Mouse (Mus musculus) forebrain, embryonic 12.5 days (tissue): ENCODE measurements around the gene Syt13. TPM values are rescaled to one million over a fixed set of nuclear protein-coding genes. Genes with fewer than 3 reads are reported as not detected.

Experiments used
- ATAC-seq: fragments of 200-750 bp; cut with Nextera tagmentation; 2 replicates; pipeline ENCODE4 v1.8.0; 2017; ENCODE audit warnings: moderate TSS enrichment; ENCODE audit not compliant: low FRiP score
- H3K27ac ChIP-seq: fragments of 300-500 bp; sonication (generic); 2 replicates; pipeline ENCODE4 v1.5.1; 2016; ENCODE audit warnings: mild to moderate bottlenecking
- H3K27me3 ChIP-seq: fragments of 300-500 bp; sonication (generic); 2 replicates; pipeline ENCODE4 v1.6.1; 2016; ENCODE audit warnings: mild to moderate bottlenecking
- H3K36me3 ChIP-seq: fragments of 300-500 bp; sonication (generic); replicated peaks from 2 replicates; pipeline ENCODE4 v1.6.1; 2016; ENCODE audit warnings: mild to moderate bottlenecking
- H3K4me1 ChIP-seq: fragments of 300-500 bp; sonication (generic); 2 replicates; pipeline ENCODE4 v1.6.1; 2016
- H3K4me2 ChIP-seq: fragments of 300-500 bp; sonication (generic); 2 replicates; pipeline ENCODE4 v1.6.1; 2016; ENCODE audit warnings: mild to moderate bottlenecking, moderate library complexity
- H3K4me3 ChIP-seq: fragments of 300-500 bp; sonication (generic); replicated peaks from 2 replicates; pipeline ENCODE4 v1.5.1; 2016; ENCODE audit warnings: mild to moderate bottlenecking
- H3K9ac ChIP-seq: fragments of 300-500 bp; sonication (generic); 2 replicates; pipeline ENCODE4 v1.6.1; 2016; ENCODE audit warnings: mild to moderate bottlenecking
- H3K9me3 ChIP-seq: fragments of 300-500 bp; sonication (generic); 2 replicates; pipeline ENCODE4 v1.6.1; 2016
- WGBS: fragments of 180-500 bp; shearing (Covaris S2); methylation state at CpG from one replicate; pipeline ENCODE4 v1.1.7; 2016; 5-methylcytosine and 5-hydroxymethylcytosine counted together
- polyA plus RNA-seq: library from polyadenylated mRNA; unstranded; fragments of >200 nt; fragmentation: Nextera tagmentation; extraction: Ambion mirVana; gene quantifications from 2 replicates; pipeline ENCODE4 v1.2.1, GENCODE M21; 2016

The Syt13 gene
- polyA plus RNA-seq, 1 experiment from 2014 or later, result 15.4 TPM

DNA sequence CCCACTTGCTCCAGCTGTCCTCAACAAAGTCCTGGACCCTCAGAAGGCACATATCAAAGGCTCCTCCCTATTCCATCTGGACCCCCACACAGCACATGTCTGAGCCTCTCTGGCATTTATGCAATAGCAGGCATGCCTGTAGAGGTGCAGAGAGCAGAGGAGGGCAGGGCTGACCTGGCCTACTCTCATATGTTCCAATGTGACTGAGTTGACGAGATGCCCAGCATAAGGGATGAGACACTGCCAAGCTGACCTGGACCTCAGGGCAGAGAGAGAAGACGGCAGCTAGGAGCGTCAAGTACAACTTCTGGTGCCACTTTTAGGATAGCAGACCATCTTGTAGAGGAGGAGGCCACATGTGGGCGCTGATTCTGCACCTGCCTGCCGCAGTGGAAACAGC is 77.1 kb downstream of the Syt13 start:
- peaks cover 27% of the 10 kb centered on the region for H3K36me3 ChIP-seq
- H3K4me1 ChIP-seq, result peaks cover 16% of the 10 kb centered on the region
- H3K27me3 ChIP-seq, result no peaks in the 10 kb centered on the region
- no peak overlapping the region for H3K4me3 ChIP-seq
- H3K9ac ChIP-seq, result no peak overlapping the region
- H3K9me3 ChIP-seq, result no peaks in the 10 kb centered on the region
- no peak overlapping the region for H3K27ac ChIP-seq
- H3K4me2 ChIP-seq, result no peak overlapping the region
- 95% methylated on average over 5 of the region's 5 CpGs for WGBS
- no peak for ATAC-seq

DNA sequence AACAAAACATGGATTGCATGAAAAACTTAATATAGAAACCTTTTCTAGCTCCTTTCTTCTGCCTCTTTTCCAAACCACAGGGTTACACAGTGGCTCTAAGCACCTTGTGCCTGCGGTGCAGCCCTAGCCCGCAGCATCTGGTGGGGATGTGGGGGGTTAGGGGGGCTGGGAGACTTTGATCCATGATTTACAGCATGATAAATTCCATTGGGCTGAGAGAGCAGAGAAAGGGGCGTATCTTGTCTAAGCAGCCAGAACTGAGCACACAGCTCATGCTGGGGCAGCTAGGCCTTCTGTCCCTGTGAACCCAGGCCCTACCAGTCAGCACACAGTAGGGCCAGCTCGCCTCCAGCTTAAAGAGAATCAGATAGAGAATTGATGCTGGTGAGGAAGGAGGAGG is 90.1 kb downstream of the Syt13 start:
- H3K4me3 ChIP-seq, result no peak overlapping the region
- no peak overlapping the region for H3K9ac ChIP-seq
- ATAC-seq, result no peak
- no peaks in the 10 kb centered on the region for H3K4me1 ChIP-seq
- H3K4me2 ChIP-seq, result no peak overlapping the region
- 77% methylated on average over 4 of the region's 4 CpGs for WGBS
- H3K27ac ChIP-seq, result no peak overlapping the region
- no peaks in the 10 kb centered on the region for H3K9me3 ChIP-seq
- peaks cover 29% of the 10 kb centered on the region for H3K36me3 ChIP-seq
- H3K27me3 ChIP-seq, result no peaks in the 10 kb centered on the region

Other genes starting within 250 kb of the Syt13 start
- 1.7 and 2.1 TPM in 2 replicates for gene Prdm11, start 131.1 kb downstream of the Syt13 start, polyA plus RNA-seq